Mouse (Mus musculus): Measurements from ENCODE around the gene Fbrs. TPM values are rescaled to one million over a fixed set of nuclear protein-coding genes. Genes with fewer than 3 reads are reported as not detected.
"Not testable (repeated sequence)": the region's sequence is repeated elsewhere in the genome, so short reads cannot be mapped to it uniquely, and the experiment has no call there.

Fbrs gene
- polyA plus RNA-seq, 1 experiment from 2014 or later, result 10.7 TPM

DNA sequence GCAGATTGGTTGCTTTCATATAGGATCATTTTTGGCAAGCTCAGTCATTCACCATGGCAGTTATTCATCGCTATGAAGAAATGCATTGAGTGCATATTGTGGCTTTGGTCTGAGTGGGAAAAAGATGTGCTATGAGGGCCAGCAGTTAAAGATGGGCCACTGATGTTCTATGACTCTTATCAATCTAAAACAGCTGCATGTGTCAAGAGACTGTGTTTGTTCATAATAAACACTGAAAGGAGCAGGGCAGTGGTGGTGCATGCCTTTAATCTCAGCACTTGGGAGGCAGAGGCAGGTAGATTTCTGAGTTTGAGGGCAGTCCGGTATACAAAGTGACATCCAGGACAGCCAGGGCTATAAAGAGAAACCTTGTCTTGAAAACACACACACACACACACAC is 13.3 kb upstream of the Fbrs start:
- not testable (repeated sequence) for H3K27ac ChIP-seq (replicated peaks); ATAC-seq (ENCODE audit: low FRiP score); H3K4me3 ChIP-seq (replicated peaks); H3K9ac ChIP-seq (replicated peaks); H3K4me2 ChIP-seq; H3K27me3 ChIP-seq (replicated peaks); H3K9me3 ChIP-seq (replicated peaks)
- peaks cover 11% of the 10 kb centered on the region for H3K4me1 ChIP-seq
- 97% methylated on average over 2 of the region's 2 CpGs for WGBS
- H3K36me3 ChIP-seq, result peaks cover 28% of the 10 kb centered on the region

DNA sequence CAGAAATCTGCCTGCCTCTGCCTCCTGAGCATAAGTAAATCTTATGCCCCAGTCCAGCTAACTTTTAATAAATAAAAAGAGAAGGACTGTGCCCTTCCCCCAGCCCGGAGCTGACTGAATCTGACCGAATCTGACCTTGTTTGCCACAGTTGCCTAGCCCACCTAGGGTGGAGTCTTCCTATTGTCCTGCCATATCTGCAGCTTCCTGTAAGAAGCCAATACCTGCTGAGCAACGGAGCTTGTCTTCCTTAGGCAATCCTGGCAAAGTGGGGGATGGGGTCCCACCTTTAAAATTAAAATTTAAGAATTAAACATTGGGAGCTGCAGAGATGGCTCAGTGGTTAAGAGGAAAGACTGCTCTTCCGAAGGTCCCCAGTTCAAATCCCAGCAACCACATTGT is 12.4 kb upstream of the Fbrs start:
- no peak for ATAC-seq (ENCODE audit: low FRiP score)
- peaks cover 11% of the 10 kb centered on the region for H3K4me1 ChIP-seq
- no peak overlapping the region for H3K27ac ChIP-seq (replicated peaks)
- H3K9ac ChIP-seq (replicated peaks), result no peak overlapping the region
- no peak overlapping the region for H3K4me2 ChIP-seq
- 92% methylated on average over 4 of the region's 4 CpGs for WGBS
- H3K9me3 ChIP-seq (replicated peaks), result no peaks in the 10 kb centered on the region
- no peaks in the 10 kb centered on the region for H3K27me3 ChIP-seq (replicated peaks)
- H3K36me3 ChIP-seq, result peaks cover 23% of the 10 kb centered on the region
- H3K4me3 ChIP-seq (replicated peaks), result no peak overlapping the region

DNA sequence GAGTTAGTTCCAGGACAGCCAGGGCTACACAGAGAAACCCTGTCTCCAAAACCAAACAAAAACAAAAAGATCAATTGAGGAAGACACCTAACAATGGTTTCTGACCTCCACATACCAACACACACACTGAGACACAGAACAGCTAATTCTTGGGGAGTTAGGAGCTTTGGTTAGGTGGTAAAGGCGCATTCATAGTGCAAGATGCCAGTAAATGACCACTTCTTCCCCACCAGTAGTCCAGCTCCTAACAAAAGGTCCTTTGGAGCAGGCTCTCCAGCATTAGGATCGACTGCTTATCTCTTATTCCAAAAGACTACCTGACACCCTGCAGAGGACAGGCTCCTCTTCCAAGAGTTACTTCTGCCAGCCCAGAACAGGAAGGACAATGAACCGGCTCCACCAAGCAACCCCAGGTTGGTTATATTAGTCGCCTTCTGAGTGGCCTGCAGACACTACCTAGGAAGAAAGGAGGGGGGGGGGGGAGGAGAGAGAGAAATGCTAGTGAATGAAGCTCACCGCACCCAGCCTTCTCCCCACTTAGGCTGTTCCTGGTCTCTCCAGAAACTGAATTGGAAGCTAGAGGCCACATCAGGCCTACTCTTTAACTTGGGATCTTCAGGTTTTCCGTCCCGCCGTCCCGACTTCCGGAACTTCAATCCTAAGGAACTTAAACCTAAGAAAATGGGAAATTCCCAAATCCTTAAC is 8.8 kb upstream of the Fbrs start:
- H3K4me1 ChIP-seq, result peaks cover 29% of the 10 kb centered on the region
- peak overlapping the region; percentile 87 for H3K9ac ChIP-seq (replicated peaks)
- H3K27me3 ChIP-seq (replicated peaks), result no peaks in the 10 kb centered on the region
- 0 out of 2 replicates have a peak, but pooled peaks have one; percentile 24 for ATAC-seq (ENCODE audit: low FRiP score)
- peak overlapping the region; percentile 90 for H3K4me3 ChIP-seq (replicated peaks)
- H3K27ac ChIP-seq (replicated peaks), result peak overlapping the region; percentile 97
- peak overlapping the region; percentile 90 for H3K4me2 ChIP-seq
- H3K36me3 ChIP-seq, result peaks cover 41% of the 10 kb centered on the region
- H3K9me3 ChIP-seq (replicated peaks), result no peaks in the 10 kb centered on the region
- WGBS, result 10% methylated on average over 10 of the region's 10 CpGs

GRCm38 (mm10) chr7:127470743-127471645 is 8.0 kb upstream of the Fbrs start:
- under 1% methylated on average over 45 of the region's 46 CpGs for WGBS

DNA sequence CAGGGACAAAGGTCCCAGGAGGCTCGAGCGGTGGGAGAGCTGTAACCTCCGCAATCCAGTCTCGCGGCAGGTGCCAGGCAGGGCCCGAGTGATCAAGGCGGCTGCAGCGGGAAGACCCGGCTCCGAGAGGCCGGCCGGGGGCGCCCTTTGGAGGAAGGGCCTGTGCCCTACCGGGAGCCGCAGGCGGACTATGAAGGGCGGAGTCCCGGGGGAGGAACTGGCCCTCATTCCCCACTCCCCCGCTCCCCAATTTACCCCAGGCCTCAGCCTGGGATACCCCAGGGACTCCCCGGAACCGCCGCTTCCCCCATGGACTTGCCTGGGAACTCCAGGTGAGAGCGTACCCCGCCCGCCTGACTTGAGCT is 7.4 kb upstream of the Fbrs start:
- peak; percentile 42 for ATAC-seq (ENCODE audit: low FRiP score)
- Histone ChIP-seq H3K9me3 (replicated peaks) (no peaks in the 10 kb centered on the region), H3K36me3 (peaks cover 49% of the 10 kb centered on the region), H3K9ac (replicated peaks) (peak overlapping the region; percentile 87), H3K4me2 (peak overlapping the region; percentile 90), H3K27ac (replicated peaks) (peak overlapping the region; percentile 97), H3K27me3 (replicated peaks) (no peaks in the 10 kb centered on the region), H3K4me1 (peaks cover 29% of the 10 kb centered on the region), H3K4me3 (replicated peaks) (peak overlapping the region; percentile 90)
- WGBS, result under 1% methylated on average over 17 of the region's 25 CpGs

More at GRCm38 (mm10) chr7:127470743-127471645, 8.0 kb upstream of the Fbrs start:
- H3K9ac ChIP-seq (replicated peaks), result peak overlapping the region; percentile 87
- ATAC-seq (ENCODE audit: low FRiP score), result peak; percentile 94
- peak overlapping the region; percentile 97 for H3K27ac ChIP-seq (replicated peaks)
- H3K4me2 ChIP-seq, result peak overlapping the region; percentile 90
- no peaks in the 10 kb centered on the region for H3K9me3 ChIP-seq (replicated peaks)
- H3K27me3 ChIP-seq (replicated peaks), result no peaks in the 10 kb centered on the region
- peaks cover 47% of the 10 kb centered on the region for H3K36me3 ChIP-seq
- peaks cover 29% of the 10 kb centered on the region for H3K4me1 ChIP-seq
- H3K4me3 ChIP-seq (replicated peaks), result peak overlapping the region; percentile 90

GRCm38 (mm10) chr7:127472060-127472459 is 6.9 kb upstream of the Fbrs start:
- no peak for ATAC-seq (ENCODE audit: low FRiP score)
- peak overlapping the region; percentile 97 for H3K27ac ChIP-seq (replicated peaks)
- H3K36me3 ChIP-seq, result peaks cover 45% of the 10 kb centered on the region
- H3K9ac ChIP-seq (replicated peaks), result peak overlapping the region; percentile 87
- H3K4me1 ChIP-seq, result peaks cover 34% of the 10 kb centered on the region
- peak overlapping the region; percentile 90 for H3K4me3 ChIP-seq (replicated peaks)
- H3K4me2 ChIP-seq, result peak overlapping the region; percentile 90
- 0% methylated on average over 7 of the region's 7 CpGs for WGBS
- H3K9me3 ChIP-seq (replicated peaks), result no peaks in the 10 kb centered on the region
- no peaks in the 10 kb centered on the region for H3K27me3 ChIP-seq (replicated peaks)

- ATAC-seq (ENCODE audit: low FRiP score), result no peak
- no peak overlapping the region for H3K27ac ChIP-seq (replicated peaks)
Observed at GRCm38 (mm10) chr7:127473705-127474104, 5.3 kb upstream of the Fbrs start.

GRCm38 (mm10) chr7:127474378-127475070 is 4.5 kb upstream of the Fbrs start:
- WGBS, result 80% methylated on average over 6 of the region's 6 CpGs
- no peak for ATAC-seq (ENCODE audit: low FRiP score)
- H3K9ac ChIP-seq (replicated peaks), result no peak overlapping the region

More at GRCm38 (mm10) chr7:127473705-127474104, 5.3 kb upstream of the Fbrs start:
- 89% methylated on average over 5 of the region's 5 CpGs for WGBS
- Histone ChIP-seq H3K27me3 (replicated peaks) (no peaks in the 10 kb centered on the region), H3K36me3 (peaks cover 34% of the 10 kb centered on the region), H3K9ac (replicated peaks) (no peak overlapping the region), H3K4me3 (replicated peaks) (no peak overlapping the region), H3K9me3 (replicated peaks) (no peaks in the 10 kb centered on the region), H3K4me2 (no peak overlapping the region), H3K4me1 (peaks cover 38% of the 10 kb centered on the region)

DNA sequence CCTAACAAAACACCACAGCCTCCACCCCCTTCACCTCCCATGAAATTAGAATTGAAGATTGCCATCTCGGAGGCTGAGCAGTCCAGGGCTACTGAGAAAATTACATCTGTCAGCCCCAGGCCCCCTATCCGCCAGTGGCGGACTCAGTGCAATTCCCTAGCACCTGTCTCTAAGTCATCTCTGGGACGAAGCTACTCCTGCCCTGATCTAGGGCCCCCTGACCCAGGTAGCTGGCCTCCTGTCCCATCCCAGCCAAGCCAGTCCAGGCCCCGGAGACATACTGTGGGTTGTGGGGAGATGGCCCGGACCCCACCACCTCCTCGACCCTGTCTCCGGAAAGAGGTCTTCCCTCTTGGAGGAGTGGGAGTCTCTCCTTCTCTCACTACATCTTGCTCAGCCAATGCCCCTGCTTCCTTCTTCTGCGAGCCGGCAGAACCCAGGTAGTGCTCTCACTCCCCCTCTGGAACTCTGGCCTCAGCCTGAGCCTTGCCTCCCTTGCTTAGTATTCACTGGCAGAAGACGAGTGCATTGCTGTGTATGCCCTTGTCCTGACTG is 3.7 kb upstream of the Fbrs start:
- WGBS, result 94% methylated on average over 11 of the region's 11 CpGs
- Histone ChIP-seq H3K4me2 (no peak overlapping the region), H3K27ac (replicated peaks) (no peak overlapping the region), H3K9ac (replicated peaks) (no peak overlapping the region), H3K27me3 (replicated peaks) (no peaks in the 10 kb centered on the region), H3K36me3 (peaks cover 34% of the 10 kb centered on the region), H3K4me1 (peaks cover 35% of the 10 kb centered on the region), H3K9me3 (replicated peaks) (no peaks in the 10 kb centered on the region), H3K4me3 (replicated peaks) (no peak overlapping the region)
- no peak for ATAC-seq (ENCODE audit: low FRiP score)

More at GRCm38 (mm10) chr7:127474378-127475070, 4.5 kb upstream of the Fbrs start:
- Histone ChIP-seq H3K4me2 (no peak overlapping the region), H3K27me3 (replicated peaks) (no peaks in the 10 kb centered on the region), H3K36me3 (peaks cover 34% of the 10 kb centered on the region), H3K27ac (replicated peaks) (no peak overlapping the region), H3K4me1 (peaks cover 34% of the 10 kb centered on the region), H3K4me3 (replicated peaks) (no peak overlapping the region), H3K9me3 (replicated peaks) (no peaks in the 10 kb centered on the region)

DNA sequence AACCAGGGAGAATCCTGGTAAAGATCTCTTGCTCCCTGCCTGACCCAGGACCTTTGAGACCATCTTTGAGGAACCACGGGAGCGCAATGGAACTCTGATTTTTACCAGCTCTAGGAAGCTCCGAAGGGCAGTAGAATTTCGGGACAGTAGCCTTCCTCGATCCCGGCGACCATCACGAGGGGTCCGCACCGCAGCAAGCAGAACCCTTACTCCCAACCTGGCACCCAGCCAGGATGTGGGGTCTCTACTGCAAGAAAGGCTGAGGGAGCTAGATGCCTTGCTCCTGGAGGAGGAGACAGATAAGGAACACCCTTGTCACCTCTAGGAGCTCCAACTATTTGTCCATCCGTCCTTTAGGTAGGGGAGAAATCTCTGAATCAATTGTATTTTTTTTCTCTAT is 2.7 kb upstream of the Fbrs start:
- 94% methylated on average over 11 of the region's 11 CpGs for WGBS

DNA sequence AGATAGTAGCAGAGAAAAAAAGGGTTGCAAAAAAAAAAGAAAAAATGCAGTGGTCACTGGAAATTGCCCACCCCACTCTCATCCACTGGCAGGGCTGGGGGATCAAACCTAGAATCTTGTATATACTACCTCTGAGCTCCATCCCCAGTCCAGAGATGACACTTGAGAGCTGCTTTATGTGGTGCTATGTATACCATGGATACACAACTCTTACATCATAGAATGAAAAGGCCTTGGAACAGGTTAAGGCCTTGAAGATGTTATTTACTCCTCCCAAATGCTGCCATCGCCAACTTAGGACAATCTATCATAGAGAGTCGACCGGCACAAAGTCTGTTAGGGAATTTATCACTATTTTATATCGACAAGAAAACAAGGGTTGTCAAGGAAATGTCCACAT is 2.1 kb upstream of the Fbrs start:
- H3K4me3 ChIP-seq (replicated peaks), result peak overlapping the region; percentile 99
- no peaks in the 10 kb centered on the region for H3K9me3 ChIP-seq (replicated peaks)
- 82% methylated on average over 4 of the region's 4 CpGs for WGBS
- peak overlapping the region; percentile 47 for H3K9ac ChIP-seq (replicated peaks)
- no peaks in the 10 kb centered on the region for H3K27me3 ChIP-seq (replicated peaks)
- H3K4me1 ChIP-seq, result peaks cover 50% of the 10 kb centered on the region
- H3K36me3 ChIP-seq, result peaks cover 41% of the 10 kb centered on the region
- H3K4me2 ChIP-seq, result peak overlapping the region; percentile 97
- no peak for ATAC-seq (ENCODE audit: low FRiP score)
- H3K27ac ChIP-seq (replicated peaks), result peak overlapping the region; percentile 99; the same call in 1 of the 2 replicates

More for the DNA sequence above, 2.7 kb upstream of the Fbrs start:
- no peaks in the 10 kb centered on the region for H3K27me3 ChIP-seq (replicated peaks)
- H3K9me3 ChIP-seq (replicated peaks), result no peaks in the 10 kb centered on the region
- H3K27ac ChIP-seq (replicated peaks), result no peak overlapping the region
- ATAC-seq (ENCODE audit: low FRiP score), result no peak
- H3K4me2 ChIP-seq, result no peak overlapping the region
- no peak overlapping the region for H3K4me3 ChIP-seq (replicated peaks)
- peaks cover 41% of the 10 kb centered on the region for H3K36me3 ChIP-seq
- H3K9ac ChIP-seq (replicated peaks), result no peak overlapping the region
- H3K4me1 ChIP-seq, result peaks cover 46% of the 10 kb centered on the region
